Mouse (Mus musculus): ENCODE results near the gene Rogdi. TPM values are rescaled to one million over a fixed set of nuclear protein-coding genes. Genes with fewer than 3 reads are reported as not detected.

The Rogdi gene
- polyA plus RNA-seq, 1 experiment from 2014 or later = 57.0 TPM

DNA sequence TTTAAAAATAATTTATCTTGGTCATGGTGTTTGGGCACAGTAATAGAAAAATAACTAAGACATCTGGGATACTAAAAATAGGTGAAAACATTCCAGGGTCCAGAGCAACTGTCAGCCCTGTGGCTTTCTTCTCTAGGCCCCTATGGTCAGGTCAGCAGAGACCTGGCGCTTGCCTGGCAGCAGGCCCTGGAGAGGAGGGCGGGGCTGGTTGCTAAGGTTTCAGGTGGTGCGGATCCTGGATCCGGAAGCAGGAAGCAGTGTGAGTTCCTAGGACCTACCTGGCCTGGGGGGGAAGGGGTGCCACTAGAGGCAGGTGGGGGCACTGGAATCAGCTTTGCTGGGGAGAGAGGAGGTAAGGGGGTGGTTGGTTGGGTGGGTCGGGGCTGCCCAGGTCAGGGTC, 6.3 kb downstream of the Rogdi start, which contains the start of gene Smim22:
TSS of gene Smim22 (plus strand) at position 222 of the 400 bp plus-strand sequence.
- H3K27ac ChIP-seq (ENCODE audit: low read depth) = peak within 1 kb of the TSS; percentile 43; the same call in 1 of the 2 replicates
- H3K4me1 ChIP-seq (replicated peaks; ENCODE audit: control insufficient read depth, insufficient read depth, low read length) = peaks cover 1% of the 10 kb centered on the region; the same call in 1 of the 2 replicates
- no peaks in the 10 kb centered on the region for H3K27me3 ChIP-seq (replicated peaks; ENCODE audit: control insufficient read depth, insufficient read depth, low read length)
- peak; percentile 84 for ATAC-seq (replicated peaks; ENCODE audit: low FRiP score, low TSS enrichment, low read depth)
- peak within 1 kb of the TSS; percentile 33 for H3K4me2 ChIP-seq (ENCODE audit: low read length)
- WGBS = 39% methylated on average over 5 of the region's 5 CpGs
- no peaks in the 10 kb centered on the region for H3K9me3 ChIP-seq (ENCODE audit: control insufficient read depth, low read length)
- DNase-seq (ENCODE audit: low spot score) = peak; percentile 72
- peak within 1 kb of the TSS; percentile 25 for H3K4me3 ChIP-seq (ENCODE audit: low read depth, low read length)
- H3K9ac ChIP-seq (ENCODE audit: low read length) = no peak within 1 kb of the TSS
- H3K36me3 ChIP-seq (ENCODE audit: control insufficient read depth, insufficient read depth, low read length) = peaks cover 11% of the 10 kb centered on the region; the same call in 1 of the 2 replicates

GRCm38 (mm10) chr16:5000611-5001010, 12.7 kb downstream of the Rogdi start:
- no peak for DNase-seq (ENCODE audit: low spot score)
- ATAC-seq (replicated peaks; ENCODE audit: low FRiP score, low TSS enrichment, low read depth) = no peak
- Histone ChIP-seq H3K9me3 (ENCODE audit: control insufficient read depth, low read length) (no peaks in the 10 kb centered on the region), H3K4me2 (ENCODE audit: low read length) (no peak overlapping the region), H3K9ac (ENCODE audit: low read length) (no peak overlapping the region), H3K27ac (ENCODE audit: low read depth) (no peak overlapping the region), H3K4me3 (ENCODE audit: low read depth, low read length) (no peak overlapping the region), H3K27me3 (replicated peaks; ENCODE audit: control insufficient read depth, insufficient read depth, low read length) (no peaks in the 10 kb centered on the region), H3K36me3 (ENCODE audit: control insufficient read depth, insufficient read depth, low read length) (no peaks in the 10 kb centered on the region), H3K4me1 (replicated peaks; ENCODE audit: control insufficient read depth, insufficient read depth, low read length) (peaks cover 3% of the 10 kb centered on the region; the same call in 1 of the 2 replicates)
- WGBS = 60% methylated on average over 3 of the region's 3 CpGs

DNA sequence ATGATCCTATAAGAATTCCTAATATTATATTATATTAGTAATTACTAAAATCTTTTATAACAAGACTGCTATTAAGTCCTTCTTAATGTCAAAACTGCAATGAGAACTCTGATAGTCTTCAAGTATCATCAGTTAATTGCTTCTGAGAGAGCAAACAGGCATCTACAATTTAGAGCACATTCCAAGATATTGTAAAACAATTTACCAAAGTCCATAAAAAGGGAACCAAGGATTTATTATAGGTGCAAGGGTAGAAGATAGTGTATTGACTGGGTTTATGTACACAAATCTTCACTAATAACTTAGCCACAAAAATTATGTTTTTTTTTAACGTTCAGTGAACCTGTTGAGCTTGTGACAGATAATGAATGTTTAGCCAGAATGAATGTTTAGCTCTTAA, 14.4 kb downstream of the Rogdi start:
- ATAC-seq (replicated peaks; ENCODE audit: low FRiP score, low TSS enrichment, low read depth) (no peak), DNase-seq (ENCODE audit: low spot score) (no peak)
- Histone ChIP-seq H3K36me3 (ENCODE audit: control insufficient read depth, insufficient read depth, low read length) (no peaks in the 10 kb centered on the region), H3K27me3 (replicated peaks; ENCODE audit: control insufficient read depth, insufficient read depth, low read length) (no peaks in the 10 kb centered on the region), H3K4me2 (ENCODE audit: low read length) (no peak overlapping the region), H3K27ac (ENCODE audit: low read depth) (no peak overlapping the region), H3K9me3 (ENCODE audit: control insufficient read depth, low read length) (no peaks in the 10 kb centered on the region), H3K9ac (ENCODE audit: low read length) (no peak overlapping the region), H3K4me3 (ENCODE audit: low read depth, low read length) (no peak overlapping the region), H3K4me1 (replicated peaks; ENCODE audit: control insufficient read depth, insufficient read depth, low read length) (peaks cover 3% of the 10 kb centered on the region; the same call in 1 of the 2 replicates)
- WGBS = 25% methylated on average over 1 of the region's 1 CpGs

- Histone ChIP-seq H3K9ac (ENCODE audit: low read length) (no peak within 1 kb of the TSS), H3K9me3 (ENCODE audit: control insufficient read depth, low read length) (no peaks in the 10 kb centered on the region), H3K27me3 (replicated peaks; ENCODE audit: control insufficient read depth, insufficient read depth, low read length) (no peaks in the 10 kb centered on the region), H3K27ac (ENCODE audit: low read depth) (no peak within 1 kb of the TSS), H3K36me3 (ENCODE audit: control insufficient read depth, insufficient read depth, low read length) (no peaks in the 10 kb centered on the region), H3K4me3 (ENCODE audit: low read depth, low read length) (no peak within 1 kb of the TSS), H3K4me2 (ENCODE audit: low read length) (no peak within 1 kb of the TSS), H3K4me1 (replicated peaks; ENCODE audit: control insufficient read depth, insufficient read depth, low read length) (peaks cover 3% of the 10 kb centered on the region; the same call in 1 of the 2 replicates)
- 33% methylated on average over 3 of the region's 3 CpGs for whole genome bisulfite sequencing
- ATAC-seq (replicated peaks; ENCODE audit: low FRiP score, low TSS enrichment, low read depth) (no peak), DNase-seq (ENCODE audit: low spot score) (no peak)
Observed at GRCm38 (mm10) chr16:4997553-4997952, 15.8 kb downstream of the Rogdi start, which contains the start of gene Sept12. Gene Sept12 (minus strand): TSS chr16:4997852.

GRCm38 (mm10) chr16:4993276-4993675, 20.1 kb downstream of the Rogdi start:
- Histone ChIP-seq H3K36me3 (ENCODE audit: control insufficient read depth, insufficient read depth, low read length) (no peaks in the 10 kb centered on the region), H3K9me3 (ENCODE audit: control insufficient read depth, low read length) (no peaks in the 10 kb centered on the region), H3K4me2 (ENCODE audit: low read length) (no peak overlapping the region), H3K9ac (ENCODE audit: low read length) (no peak overlapping the region), H3K27me3 (replicated peaks; ENCODE audit: control insufficient read depth, insufficient read depth, low read length) (no peaks in the 10 kb centered on the region), H3K4me1 (replicated peaks; ENCODE audit: control insufficient read depth, insufficient read depth, low read length) (peaks cover 3% of the 10 kb centered on the region; the same call in 1 of the 2 replicates), H3K4me3 (ENCODE audit: low read depth, low read length) (no peak overlapping the region), H3K27ac (ENCODE audit: low read depth) (no peak overlapping the region)
- WGBS = 93% methylated on average over 4 of the region's 4 CpGs
- no peak for DNase-seq (ENCODE audit: low spot score)
- ATAC-seq (replicated peaks; ENCODE audit: low FRiP score, low TSS enrichment, low read depth) = no peak

GRCm38 (mm10) chr16:4984717-4985116, 28.6 kb downstream of the Rogdi start:
- Histone ChIP-seq H3K9ac (ENCODE audit: low read length) (no peak overlapping the region), H3K36me3 (ENCODE audit: control insufficient read depth, insufficient read depth, low read length) (no peaks in the 10 kb centered on the region), H3K4me2 (ENCODE audit: low read length) (no peak overlapping the region), H3K27ac (ENCODE audit: low read depth) (no peak overlapping the region), H3K9me3 (ENCODE audit: control insufficient read depth, low read length) (no peaks in the 10 kb centered on the region), H3K27me3 (replicated peaks; ENCODE audit: control insufficient read depth, insufficient read depth, low read length) (no peaks in the 10 kb centered on the region), H3K4me3 (ENCODE audit: low read depth, low read length) (no peak overlapping the region), H3K4me1 (replicated peaks; ENCODE audit: control insufficient read depth, insufficient read depth, low read length) (no peaks in the 10 kb centered on the region)
- ATAC-seq (replicated peaks; ENCODE audit: low FRiP score, low TSS enrichment, low read depth) (no peak), DNase-seq (ENCODE audit: low spot score) (no peak)
- 91% methylated on average over 12 of the region's 12 CpGs for WGBS

DNA sequence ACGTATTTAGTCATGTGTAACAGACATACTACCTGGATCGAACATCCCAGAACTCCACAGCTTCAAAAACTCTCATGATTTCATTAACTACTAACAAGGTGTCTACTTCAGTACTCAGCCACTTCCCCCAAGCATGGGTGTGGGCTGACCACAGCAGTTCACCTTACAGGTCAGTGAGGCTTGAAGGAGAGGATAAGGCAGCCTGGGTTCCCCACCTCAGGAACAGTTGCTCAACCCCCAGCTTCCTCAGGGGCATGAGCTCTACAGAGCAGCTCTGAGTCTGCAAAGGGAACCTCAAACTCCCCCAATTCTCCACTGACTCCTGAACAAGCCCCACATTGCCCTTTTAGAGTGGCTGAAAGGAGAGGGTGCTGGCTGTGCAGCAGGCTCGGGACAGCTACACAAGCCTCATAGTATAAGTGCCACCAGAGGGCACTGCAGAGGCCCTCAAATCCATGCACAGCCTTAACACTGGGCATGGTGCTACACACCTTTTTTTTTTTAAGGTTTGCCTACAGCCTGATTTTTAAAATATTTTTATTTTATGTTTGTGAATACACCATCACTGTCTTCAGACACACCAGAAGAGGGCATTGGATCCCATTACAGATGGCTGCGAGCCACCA, 33.5 kb downstream of the Rogdi start:
- Histone ChIP-seq H3K27me3 (replicated peaks; ENCODE audit: control insufficient read depth, insufficient read depth, low read length) (no peaks in the 10 kb centered on the region), H3K4me3 (ENCODE audit: low read depth, low read length) (no peak overlapping the region), H3K27ac (ENCODE audit: low read depth) (no peak overlapping the region), H3K4me1 (replicated peaks; ENCODE audit: control insufficient read depth, insufficient read depth, low read length) (no peaks in the 10 kb centered on the region), H3K36me3 (ENCODE audit: control insufficient read depth, insufficient read depth, low read length) (no peaks in the 10 kb centered on the region), H3K9ac (ENCODE audit: low read length) (no peak overlapping the region), H3K9me3 (ENCODE audit: control insufficient read depth, low read length) (no peaks in the 10 kb centered on the region), H3K4me2 (ENCODE audit: low read length) (no peak overlapping the region)
- 77% methylated on average over 4 of the region's 4 CpGs for WGBS
- peak; percentile 60 for DNase-seq (ENCODE audit: low spot score)
- 0 out of 2 replicates have a peak, but pooled peaks have one; percentile 51 for ATAC-seq (replicated peaks; ENCODE audit: low FRiP score, low TSS enrichment, low read depth)

GRCm38 (mm10) chr16:4978275-4979051, 34.9 kb downstream of the Rogdi start:
- no peak overlapping the region for H3K4me2 ChIP-seq (ENCODE audit: low read length)
- no peak overlapping the region for H3K9ac ChIP-seq (ENCODE audit: low read length)
- H3K27ac ChIP-seq (ENCODE audit: low read depth) = no peak overlapping the region
- H3K9me3 ChIP-seq (ENCODE audit: control insufficient read depth, low read length) = no peaks in the 10 kb centered on the region
- H3K4me3 ChIP-seq (ENCODE audit: low read depth, low read length) = no peak overlapping the region
- no peaks in the 10 kb centered on the region for H3K27me3 ChIP-seq (replicated peaks; ENCODE audit: control insufficient read depth, insufficient read depth, low read length)
- no peaks in the 10 kb centered on the region for H3K36me3 ChIP-seq (ENCODE audit: control insufficient read depth, insufficient read depth, low read length)
- no peak for DNase-seq (ENCODE audit: low spot score)
- H3K4me1 ChIP-seq (replicated peaks; ENCODE audit: control insufficient read depth, insufficient read depth, low read length) = no peaks in the 10 kb centered on the region
- WGBS = 54% methylated on average over 5 of the region's 5 CpGs
- ATAC-seq (replicated peaks; ENCODE audit: low FRiP score, low TSS enrichment, low read depth) = no peak
